Mouse (Mus musculus) heart, postnatal 0 days (tissue): ENCODE data around the gene Cdh22.

Experiments
- CTCF ChIP-seq: IDR thresholded peaks from 2 replicates; pipeline ENCODE4 v1.5.1; 2016; ENCODE audit warnings: antibody characterized with exemption, control low read depth, low read depth
- EP300 ChIP-seq: IDR thresholded peaks from 2 replicates; pipeline ENCODE4 v1.6.1; 2016; ENCODE audit warnings: antibody characterized with exemption, low read depth

- TF ChIP-seq CTCF (no peak), EP300 (no peak)
These were observed 14.3 kb upstream of the Cdh22 start for GRCm38 (mm10) chr2:165248967-165249366.
